In genomic region chr11:70667271-70668150, GRCm38 (mm10) we compare ENCODE assay signal across 8 mouse cellular contexts. TPM values are rescaled to one million over a fixed set of nuclear protein-coding genes. Genes with fewer than 3 reads are reported as not detected.
A peak's percentile ranks its signal among the peaks of the same experiment; 100 is the strongest.
DNase-seq lines count a peak whose midpoint lies in the region; ATAC-seq lines count a peak whose summit lies in the region.

No protein-coding gene starts in this region.

- 75% methylated on average over 14 of the region's 14 CpGs for WGBS in forebrain, embryonic 15.5 days
- 62% methylated on average over 14 of the region's 14 CpGs for WGBS in liver, embryonic 13.5 days (ENCODE audit: insufficient replicate concordance)

- peaks cover 29% of the 10 kb centered on the region for H3K4me1 ChIP-seq in forebrain, embryonic 15.5 days
- peaks cover 46% of the 10 kb centered on the region for H3K4me1 ChIP-seq in liver, embryonic 13.5 days (replicated peaks)

- H3K4me2 ChIP-seq in forebrain, embryonic 15.5 days (replicated peaks), result peak overlapping the region; percentile 94
- peak overlapping the region; percentile 78 for H3K4me2 ChIP-seq in liver, embryonic 13.5 days

- peaks cover 33% of the 10 kb centered on the region for H3K36me3 ChIP-seq in forebrain, embryonic 15.5 days
- H3K36me3 ChIP-seq in liver, embryonic 13.5 days, result peaks cover 44% of the 10 kb centered on the region

- peak; percentile 16 to 17 for DNase-seq in cerebellum, postnatal 10 days
- no peak for DNase-seq in cerebellum, postnatal 14 days
- peak; percentile 21 for DNase-seq in 416B (ENCODE audit: low read depth)
- DNase-seq in liver, embryonic 13.5 days, result no peak
- DNase-seq in adrenal gland, postnatal 14 days, result no peak
- no peak for DNase-seq in layer of hippocampus, adult 11-12 months (ENCODE audit: low spot score)

- peak overlapping the region; percentile 60 for H3K9ac ChIP-seq in forebrain, embryonic 15.5 days (replicated peaks)
- peak overlapping the region; percentile 75 for H3K9ac ChIP-seq in liver, embryonic 13.5 days

- peak overlapping the region; percentile 59 for H3K4me3 ChIP-seq in forebrain, embryonic 15.5 days
- peak overlapping the region; percentile 79 for H3K4me3 ChIP-seq in liver, embryonic 13.5 days (replicated peaks)

- ATAC-seq in forebrain, embryonic 15.5 days (replicated peaks), result no peak
- ATAC-seq in liver, embryonic 13.5 days (ENCODE audit: low read depth), result no peak
- ATAC-seq in CD4-positive, CD25-positive, alpha-beta regulatory T cell, adult 4 months, result no peak

- H3K9me3 ChIP-seq in forebrain, embryonic 15.5 days, result no peaks in the 10 kb centered on the region
- H3K9me3 ChIP-seq in liver, embryonic 13.5 days (replicated peaks), result no peaks in the 10 kb centered on the region

- no peaks in the 10 kb centered on the region for H3K27me3 ChIP-seq in forebrain, embryonic 15.5 days
- H3K27me3 ChIP-seq in liver, embryonic 13.5 days, result no peaks in the 10 kb centered on the region

- H3K27ac ChIP-seq in forebrain, embryonic 15.5 days (replicated peaks), result peak overlapping the region; percentile 99
- peak overlapping the region; percentile 92 for H3K27ac ChIP-seq in liver, embryonic 13.5 days

RNA-seq across cellular contexts. Expression of gene Spag7, which starts 1.7 kb away (rescaled TPM):
- polyA plus RNA-seq in forebrain, embryonic 15.5 days (2015; fragmentation: Nextera tagmentation; extraction: Ambion mirVana), result 148 and 153 TPM in 2 replicates
- 69.2 and 72.4 TPM in 2 replicates for polyA plus RNA-seq in liver, embryonic 13.5 days (2015; fragmentation: Nextera tagmentation; extraction: Ambion mirVana)
- total RNA-seq in adrenal gland, postnatal 14 days (2021), result 72.5 and 77.1 TPM in 2 replicates
- polyA plus RNA-seq in CD4-positive, CD25-positive, alpha-beta regulatory T cell, adult 4 months (2017; shearing (Covaris generic)), result 100 to 1,000 TPM; 126 to 132 TPM

RNA-seq across cellular contexts. Expression of gene Eno3, which starts 10.5 kb away (rescaled TPM):
- 6.3 and 8.4 TPM in 2 replicates for polyA plus RNA-seq in forebrain, embryonic 15.5 days (2015; fragmentation: Nextera tagmentation; extraction: Ambion mirVana)
- polyA plus RNA-seq in liver, embryonic 13.5 days (2015; fragmentation: Nextera tagmentation; extraction: Ambion mirVana), result 5.5 and 6.7 TPM in 2 replicates
- total RNA-seq in adrenal gland, postnatal 14 days (2021), result 14.9 and 21.4 TPM in 2 replicates
- polyA plus RNA-seq in CD4-positive, CD25-positive, alpha-beta regulatory T cell, adult 4 months (2017; shearing (Covaris generic)), result 10 to 100 TPM; 32.6 to 32.7 TPM

RNA-seq across cellular contexts. Expression of gene Pfn1, which starts 13.1 kb away (rescaled TPM):
- polyA plus RNA-seq in forebrain, embryonic 15.5 days (2015; fragmentation: Nextera tagmentation; extraction: Ambion mirVana), result 683 and 724 TPM in 2 replicates
- polyA plus RNA-seq in liver, embryonic 13.5 days (2015; fragmentation: Nextera tagmentation; extraction: Ambion mirVana), result 1,347 and 1,531 TPM in 2 replicates
- 807 and 918 TPM in 2 replicates for total RNA-seq in adrenal gland, postnatal 14 days (2021)
- polyA plus RNA-seq in CD4-positive, CD25-positive, alpha-beta regulatory T cell, adult 4 months (2017; shearing (Covaris generic)), result 1,000 to 10,000 TPM; 2,750 to 3,189 TPM

RNA-seq across cellular contexts. Expression of gene Slc25a11, which starts 20.2 kb away (rescaled TPM):
- 167 and 168 TPM in 2 replicates for polyA plus RNA-seq in forebrain, embryonic 15.5 days (2015; fragmentation: Nextera tagmentation; extraction: Ambion mirVana)
- polyA plus RNA-seq in liver, embryonic 13.5 days (2015; fragmentation: Nextera tagmentation; extraction: Ambion mirVana), result 72.8 and 73.8 TPM in 2 replicates
- 175 and 184 TPM in 2 replicates for total RNA-seq in adrenal gland, postnatal 14 days (2021)
- polyA plus RNA-seq in CD4-positive, CD25-positive, alpha-beta regulatory T cell, adult 4 months (2017; shearing (Covaris generic)), result 100 to 1,000 TPM in 1 of 2 experiments, 10 to 100 TPM in 1; 84.0 to 102 TPM

RNA-seq across cellular contexts. Expression of gene Camta2, which starts 20.4 kb away (rescaled TPM):
- 17.0 and 17.6 TPM in 2 replicates for polyA plus RNA-seq in forebrain, embryonic 15.5 days (2015; fragmentation: Nextera tagmentation; extraction: Ambion mirVana)
- polyA plus RNA-seq in liver, embryonic 13.5 days (2015; fragmentation: Nextera tagmentation; extraction: Ambion mirVana), result 2.8 and 3.6 TPM in 2 replicates
- total RNA-seq in adrenal gland, postnatal 14 days (2021), result 38.8 and 41.8 TPM in 2 replicates
- polyA plus RNA-seq in CD4-positive, CD25-positive, alpha-beta regulatory T cell, adult 4 months (2017; shearing (Covaris generic)), result 10 to 100 TPM; 12.2 to 15.8 TPM

Comparison
In these comparisons a context has a peak if more than half of its experiments do, and no peak if none do; other contexts are left out.
1. DNase-seq: peak in cerebellum, postnatal 10 days (2 of 2) and 416B (single experiment); none in cerebellum, postnatal 14 days (0 of 2), liver, embryonic 13.5 days (single experiment), adrenal gland, postnatal 14 days (single experiment) and layer of hippocampus, adult 11-12 months (single experiment).